Mouse (Mus musculus) splenic B cell, adult 2 months (primary cell): Measurements from ENCODE around the gene Dpf1.

ENCODE experiments used
- DNase-seq: peaks from one replicate; pipeline ENCODE4 v3.0.0-alpha.2; 2011; ENCODE audit warnings: low read depth, low spot score
- H3K27me3 ChIP-seq: 2 replicates; pipeline ENCODE4 v1.6.1; 2012; ENCODE audit warnings: mild to moderate bottlenecking, low read length, moderate library complexity, mixed read lengths; ENCODE audit not compliant: control insufficient read depth, poor library complexity, insufficient read depth, severe bottlenecking
- H3K36me3 ChIP-seq: 2 replicates; pipeline ENCODE4 v1.6.1; 2012; ENCODE audit warnings: mild to moderate bottlenecking, low read length, moderate library complexity, mixed read lengths; ENCODE audit not compliant: control insufficient read depth, poor library complexity, insufficient read depth, severe bottlenecking

The Dpf1 gene

DNA sequence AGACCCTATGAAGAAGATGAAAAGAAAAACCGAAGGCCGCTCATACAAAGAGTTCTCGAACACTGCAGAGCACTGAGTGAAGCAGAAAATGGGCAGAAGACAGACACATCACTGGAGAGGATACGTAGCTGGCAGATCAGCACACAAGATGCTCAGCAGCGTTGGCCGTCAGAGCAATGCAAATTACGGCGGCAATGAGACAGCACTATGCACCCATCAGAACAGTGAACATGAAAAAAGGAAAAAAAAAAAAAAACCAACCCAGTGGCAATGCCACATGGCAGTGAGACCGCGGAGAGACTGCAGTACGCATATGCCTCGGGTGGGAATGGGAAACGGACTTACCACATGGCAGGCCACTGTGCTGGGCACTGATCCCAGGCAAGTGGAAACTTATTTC, 57.7 kb downstream of the Dpf1 start:
- DNase-seq, result no peak
- Histone ChIP-seq H3K36me3 (peaks cover 5% of the 10 kb centered on the region), H3K27me3 (no peaks in the 10 kb centered on the region)

GRCm38 (mm10) chr7:29364052-29364451, 60.3 kb downstream of the Dpf1 start:
- Histone ChIP-seq H3K36me3 (peaks cover 2% of the 10 kb centered on the region; the same call in 1 of the 2 replicates), H3K27me3 (no peaks in the 10 kb centered on the region)
- no peak for DNase-seq

- Histone ChIP-seq H3K27me3 (no peaks in the 10 kb centered on the region), H3K36me3 (peaks cover 2% of the 10 kb centered on the region; the same call in 1 of the 2 replicates)
- DNase-seq, result no peak
Measured at GRCm38 (mm10) chr7:29367166-29368003, 63.6 kb downstream of the Dpf1 start.
